Mouse (Mus musculus) hematopoietic stem cell, adult 5-6 weeks (primary cell): ENCODE data around the gene Setdb2. TPM values are rescaled to one million over a fixed set of nuclear protein-coding genes. Genes with fewer than 3 reads are reported as not detected.
"Not testable (repeated sequence)": the region's sequence is repeated elsewhere in the genome, so short reads cannot be mapped to it uniquely, and the experiment has no call there.

Experiments
- ATAC-seq, 2 experiments: fragments of 125-278 bp in 1 of 2; replicated peaks in 1 of 2; 2 replicates each; pipeline ENCODE4 v1.8.0; 2016 to 2017; ENCODE audit warnings: inconsistent platforms in 2 of 2, mild to moderate bottlenecking in 2 of 2, moderate number of reproducible peaks in 2 of 2, low read depth in 1 of 2, moderate TSS enrichment in 1 of 2; ENCODE audit not compliant: low FRiP score in 2 of 2, poor library complexity in 2 of 2, severe bottlenecking in 2 of 2, insufficient read depth in 1 of 2, low TSS enrichment in 1 of 2
- total RNA-seq: library from RNA; stranded (forward); fragments of 172-1452, 232-1000 nt; gene quantifications from 2 replicates; pipeline ENCODE4 v1.2.3, GENCODE M21; 2017

Setdb2 gene
- total RNA-seq = 22.6 and 25.7 TPM in 2 replicates

DNA sequence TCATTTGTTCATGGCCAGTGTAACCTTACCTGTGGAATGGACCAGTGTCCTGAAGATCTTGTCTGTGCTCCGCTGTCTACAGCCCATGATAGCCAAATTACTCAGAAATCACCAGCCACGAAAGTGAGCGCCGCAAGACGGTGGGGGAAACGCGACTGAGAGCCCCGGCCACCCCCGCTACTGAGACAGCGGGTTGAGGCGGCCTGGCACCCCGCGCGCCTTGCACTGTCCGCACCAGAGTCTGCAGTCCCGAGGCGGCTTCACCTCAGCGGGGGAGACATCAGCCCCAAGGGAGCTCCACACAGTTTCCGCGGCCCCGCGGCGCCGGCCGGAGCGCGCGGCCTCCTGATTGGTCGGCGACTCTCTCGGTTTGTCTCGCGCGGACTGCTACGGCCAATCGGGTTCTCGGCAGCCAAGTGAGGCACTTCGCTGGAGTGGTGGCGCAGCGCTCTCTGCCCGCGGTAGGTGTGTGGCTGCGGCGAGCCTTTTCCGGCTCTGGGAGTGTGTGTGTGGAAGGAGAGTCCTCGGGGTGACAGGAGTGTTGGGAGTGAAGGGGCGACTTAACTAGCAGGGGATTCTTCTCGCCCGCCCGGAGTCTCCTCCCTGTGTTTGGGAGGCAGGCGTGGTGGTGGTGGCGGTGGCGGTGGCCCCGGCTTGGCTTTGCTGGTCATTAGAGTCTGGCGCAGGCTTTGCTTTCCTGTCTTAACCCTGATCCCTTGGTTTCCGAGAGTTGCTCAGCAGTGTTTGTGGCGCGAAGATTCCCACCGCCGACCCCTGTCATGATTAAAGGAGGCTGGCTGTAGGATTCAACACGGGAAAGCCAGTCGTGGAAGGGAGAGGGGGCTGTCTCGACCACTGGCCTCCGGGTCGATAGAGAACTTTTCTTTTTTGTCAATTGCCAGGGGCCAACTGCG, at the start of gene Setdb2, which contains the start of gene Cab39l:
Gene Setdb2 (minus strand): TSS at position 327 of the 914 bp plus-strand sequence.
Gene Cab39l (plus strand): TSS at position 415 of the 914 bp plus-strand sequence.
- peak; percentile 98 to 99 for ATAC-seq

DNA sequence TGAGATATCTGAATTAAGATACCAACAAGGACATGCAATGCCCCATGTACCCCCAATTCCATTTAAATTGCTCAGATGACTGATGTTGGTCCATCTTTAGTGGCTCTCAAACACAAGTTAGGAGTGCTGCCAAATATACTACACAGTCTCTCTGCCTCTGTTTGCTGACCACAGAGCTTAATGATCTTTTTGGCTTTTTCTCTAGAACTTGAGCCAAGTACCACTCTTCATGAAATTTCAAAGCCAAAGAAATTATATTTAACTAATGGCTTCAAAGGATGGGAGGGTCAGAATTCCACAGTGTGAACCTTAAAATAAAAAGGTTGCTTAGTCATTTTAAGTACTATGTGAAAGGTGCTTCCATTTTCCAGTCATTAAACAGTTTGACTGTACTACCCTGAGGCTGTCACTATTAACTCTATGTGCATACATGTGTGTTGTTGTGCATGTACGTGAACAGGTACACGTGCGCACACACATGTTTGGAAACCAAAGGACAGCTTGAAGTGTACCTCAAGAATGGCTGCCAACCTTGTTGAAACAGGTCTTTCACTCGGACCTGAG, 44.6 kb upstream of the Setdb2 start:
- ATAC-seq = no peak

DNA sequence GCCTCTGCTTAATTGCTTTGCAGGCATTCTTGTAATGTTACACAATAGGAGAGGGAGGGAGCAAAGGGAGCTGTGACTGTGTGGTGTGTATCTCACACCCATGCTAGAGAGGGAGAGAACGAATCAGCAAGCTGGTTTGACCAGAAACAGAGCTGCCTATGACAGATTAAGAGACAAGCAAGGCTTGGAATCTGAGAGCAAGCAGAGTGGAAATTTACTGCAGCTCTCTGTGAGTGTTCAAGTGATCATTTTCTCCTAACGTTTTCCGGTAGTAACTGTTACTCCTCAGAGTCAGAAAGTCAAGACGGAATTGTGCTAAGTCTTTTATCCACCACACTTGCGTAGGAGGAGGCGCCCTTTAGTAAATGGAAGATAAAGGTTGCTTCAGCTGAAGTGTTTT, 38.0 kb upstream of the Setdb2 start:
- no peak for ATAC-seq

DNA sequence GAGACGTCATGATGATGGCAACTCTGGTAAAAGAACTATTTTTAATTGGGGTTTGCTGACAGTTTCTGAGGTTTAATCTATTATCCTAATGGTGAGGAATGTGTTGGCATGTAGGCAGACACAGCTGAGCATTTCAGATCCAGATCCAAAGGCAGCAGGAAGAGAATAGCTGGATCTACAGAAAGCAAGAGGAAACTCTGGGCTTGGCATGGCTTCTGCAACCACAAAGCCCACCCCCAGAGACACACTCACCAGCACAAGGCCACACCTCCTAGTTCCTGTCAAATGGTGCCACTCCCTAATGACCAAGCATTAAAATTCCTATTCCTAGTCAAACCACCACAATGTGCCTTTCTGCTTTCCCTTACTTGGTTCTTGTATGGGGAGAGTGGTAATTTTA, 30.1 kb upstream of the Setdb2 start:
- peak; percentile 85 to 90 for ATAC-seq

DNA sequence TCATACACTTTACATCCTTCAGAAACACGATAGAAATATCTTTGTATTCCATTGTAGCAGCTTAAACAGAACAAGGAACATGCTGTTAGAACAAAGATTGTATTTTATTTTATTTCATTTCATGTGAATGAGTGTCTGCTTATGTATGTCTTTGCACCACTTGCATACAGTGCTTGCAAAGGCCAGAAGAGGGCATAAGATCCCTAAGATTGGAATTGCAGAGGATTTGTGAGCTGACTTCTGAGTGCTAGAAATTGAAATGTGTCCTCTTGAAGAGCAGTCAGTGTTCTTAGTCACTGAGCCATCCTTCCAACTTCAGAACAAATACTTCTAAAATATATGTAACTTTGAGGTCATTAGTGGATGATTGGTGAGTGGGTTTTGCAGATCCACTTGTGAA, 27.1 kb upstream of the Setdb2 start:
- ATAC-seq = no peak

DNA sequence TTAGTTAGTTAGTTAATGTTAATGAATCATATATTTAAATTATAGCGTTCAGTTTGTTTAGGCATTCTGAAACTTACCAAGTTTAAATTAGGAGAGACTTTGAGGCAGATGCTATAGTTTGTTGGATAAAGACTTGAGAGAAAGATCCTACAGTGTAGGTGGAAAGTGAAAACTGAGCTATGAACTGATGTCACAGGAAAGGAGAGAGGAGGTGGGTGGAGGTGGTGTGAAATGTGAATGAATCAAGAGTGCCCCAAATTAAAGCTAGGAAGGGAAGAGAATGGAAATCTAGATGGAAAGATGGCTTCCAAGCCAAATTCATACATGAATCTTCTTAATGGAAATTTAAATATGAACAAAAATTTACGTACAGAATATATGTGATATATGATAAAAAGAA, 25.8 kb upstream of the Setdb2 start:
- ATAC-seq = no peak

DNA sequence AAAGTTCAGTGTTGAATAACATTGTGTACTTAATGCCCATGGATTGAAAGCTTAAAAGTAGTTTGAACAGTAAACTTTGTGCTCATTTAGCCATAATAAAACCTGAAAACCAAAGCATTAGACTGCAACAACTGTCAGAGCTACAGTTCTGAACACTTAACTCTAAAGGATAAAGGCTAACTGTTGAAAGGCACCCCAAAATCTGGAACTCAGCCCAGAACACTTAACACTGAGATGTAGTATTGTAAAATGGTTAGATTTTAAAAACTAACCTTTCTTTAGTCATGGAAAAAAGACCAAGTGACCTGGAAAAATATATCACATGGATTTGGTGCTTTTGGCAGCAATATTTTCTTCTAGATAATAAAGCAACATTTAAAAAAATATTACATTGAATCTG, 7.3 kb upstream of the Setdb2 start:
- no peak for ATAC-seq

DNA sequence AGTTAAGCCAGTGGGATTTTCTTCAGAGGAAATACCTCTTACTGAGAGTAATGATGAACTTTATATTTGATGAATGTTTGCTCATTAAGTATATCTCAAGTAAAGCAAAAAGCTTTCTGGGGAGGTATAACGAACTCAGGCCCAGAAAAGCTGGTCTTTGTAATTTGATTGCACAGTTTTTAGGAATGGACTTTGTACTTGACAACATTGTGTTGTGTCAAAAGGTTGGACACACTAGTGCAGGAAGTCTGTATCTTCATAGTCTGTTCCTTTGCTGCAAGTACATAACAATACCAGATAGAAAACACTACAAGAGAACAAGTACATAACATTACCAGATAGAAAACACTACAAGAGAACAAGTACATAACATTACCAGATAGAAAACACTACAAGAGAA, 4.7 kb upstream of the Setdb2 start:
- ATAC-seq = no peak

DNA sequence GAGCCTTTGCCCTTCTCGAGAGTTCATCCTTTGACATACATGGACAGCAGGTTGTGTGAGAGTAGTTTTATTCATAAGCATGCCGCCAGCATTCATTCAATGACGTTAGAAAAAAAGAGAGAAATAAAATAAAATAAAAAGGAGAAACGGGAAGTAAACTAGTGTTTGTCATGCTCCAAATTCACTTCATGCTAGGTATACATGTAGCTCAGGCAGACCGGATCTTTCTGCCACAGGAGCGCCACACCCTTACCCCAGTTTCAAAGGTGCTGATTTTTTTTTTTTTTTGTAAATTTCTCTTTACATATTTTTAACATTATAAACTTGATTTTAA, 755 bp upstream of the Setdb2 start:
- 0 out of 4 replicates have a peak, but pooled peaks of 1 of the 2 experiments have one; percentile 20 for ATAC-seq

DNA sequence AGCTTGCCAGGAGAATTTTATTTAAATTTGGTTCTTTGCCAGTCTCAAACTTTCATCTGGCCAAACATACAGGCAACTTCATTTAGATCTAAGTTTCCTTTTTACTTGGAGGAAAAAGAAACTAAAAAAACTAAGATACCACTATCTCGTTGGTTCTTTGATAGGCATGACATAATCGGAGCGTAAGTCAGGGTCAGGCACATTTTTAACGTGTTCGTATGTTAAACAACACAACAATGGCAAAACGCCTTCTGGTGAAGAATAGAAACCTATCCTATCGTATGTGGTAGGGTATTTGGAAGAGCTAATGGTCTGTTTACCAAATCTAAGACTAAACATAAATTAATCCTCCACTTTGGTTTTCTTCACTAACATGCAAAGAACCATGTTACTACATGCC, 645 bp downstream of the Setdb2 start:
- ATAC-seq = no peak

DNA sequence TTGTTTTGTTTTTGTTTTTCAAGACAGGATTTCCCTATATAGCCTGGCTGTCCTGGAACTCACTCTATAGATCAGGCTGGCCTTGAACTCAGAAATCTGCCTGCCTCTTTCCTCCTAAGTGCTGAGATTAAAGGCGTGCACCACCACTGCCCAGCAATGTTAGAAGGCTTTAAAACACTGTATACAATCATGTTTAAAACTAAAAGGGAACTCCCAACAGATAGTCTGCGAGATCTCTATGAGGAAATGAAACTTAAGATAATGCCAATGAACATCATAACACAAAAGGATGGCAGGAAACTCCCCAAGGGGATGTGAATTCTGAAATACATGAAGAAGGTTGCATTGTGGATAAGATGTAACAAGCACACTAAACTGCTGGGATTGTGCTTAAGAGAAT, 2.2 kb downstream of the Setdb2 start:
- no peak for ATAC-seq

DNA sequence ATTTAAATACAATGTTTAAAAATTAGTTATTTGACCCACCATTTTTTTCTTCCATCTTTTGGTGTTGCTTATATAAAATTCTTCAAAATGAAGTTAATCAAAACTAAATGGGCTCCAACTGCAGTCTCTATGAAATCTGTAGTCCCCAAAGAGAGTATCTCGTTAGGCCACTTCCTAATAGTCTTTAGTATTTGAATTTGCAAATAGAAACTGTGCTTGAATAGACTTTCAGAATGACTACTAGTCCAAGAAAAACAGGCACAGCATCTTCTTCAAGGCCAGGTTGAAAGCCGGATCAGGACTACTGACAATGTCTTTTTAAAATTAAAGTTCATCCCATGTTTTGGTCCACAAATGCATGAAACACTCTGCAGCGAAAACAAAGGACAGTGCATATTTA, 3.3 kb downstream of the Setdb2 start:
- no peak for ATAC-seq

DNA sequence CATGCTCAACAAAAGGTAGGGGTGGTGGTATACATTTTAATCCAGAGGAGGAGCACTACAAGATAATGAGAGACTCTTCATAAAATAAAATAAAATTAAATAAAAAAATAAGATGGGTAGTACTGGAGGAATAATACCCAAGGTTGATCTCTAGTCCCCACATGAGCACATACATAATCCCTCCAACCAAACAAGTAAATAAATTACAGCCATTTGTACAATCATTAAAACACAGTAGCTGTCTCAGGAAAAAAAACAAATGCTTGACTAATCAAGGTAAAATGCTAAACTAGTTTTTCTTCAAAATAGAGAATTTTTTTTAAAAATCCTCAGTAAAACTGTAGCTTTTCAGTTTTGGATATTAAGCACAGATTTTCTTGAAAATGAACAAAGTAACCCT, 5.5 kb downstream of the Setdb2 start:
- ATAC-seq = no peak

DNA sequence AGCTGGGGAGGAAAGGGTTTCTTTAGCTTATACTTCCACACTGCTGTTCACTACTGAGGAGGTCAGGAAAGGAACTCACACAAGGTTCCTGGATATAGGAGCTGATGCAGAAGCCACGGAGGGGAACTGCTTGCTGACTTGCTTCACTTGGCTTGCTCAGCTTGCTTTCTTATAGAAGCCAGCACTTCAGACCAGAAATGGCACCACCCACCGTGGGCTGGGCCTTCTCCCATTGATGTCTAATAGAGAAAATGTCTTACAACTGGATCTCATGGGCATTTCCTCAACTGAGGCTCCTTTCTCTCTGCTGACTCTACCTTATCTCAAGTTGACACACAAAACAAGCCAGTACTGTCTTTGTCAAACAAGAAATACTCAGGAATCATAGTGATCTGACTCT, 6.8 kb downstream of the Setdb2 start:
- no peak for ATAC-seq

DNA sequence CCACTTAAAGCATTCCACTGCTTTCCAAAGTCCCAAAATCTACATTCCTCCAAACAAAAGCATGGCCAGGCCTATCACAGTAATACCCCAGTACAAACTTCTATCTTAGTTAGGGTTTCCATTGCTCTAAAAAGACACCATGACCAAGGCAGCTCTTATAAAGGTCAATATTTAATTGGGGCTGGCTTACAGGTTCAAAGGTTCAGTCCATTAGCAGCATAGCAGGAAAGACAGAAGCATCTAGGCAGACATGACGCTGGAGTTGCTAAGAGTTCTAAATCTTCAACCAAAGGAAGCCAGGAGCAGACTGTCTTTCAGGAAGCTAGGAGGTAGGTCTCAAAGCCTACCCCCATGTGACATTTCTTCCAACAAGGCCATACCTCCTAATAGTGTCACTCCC, 10.1 kb downstream of the Setdb2 start:
- ATAC-seq = no peak

DNA sequence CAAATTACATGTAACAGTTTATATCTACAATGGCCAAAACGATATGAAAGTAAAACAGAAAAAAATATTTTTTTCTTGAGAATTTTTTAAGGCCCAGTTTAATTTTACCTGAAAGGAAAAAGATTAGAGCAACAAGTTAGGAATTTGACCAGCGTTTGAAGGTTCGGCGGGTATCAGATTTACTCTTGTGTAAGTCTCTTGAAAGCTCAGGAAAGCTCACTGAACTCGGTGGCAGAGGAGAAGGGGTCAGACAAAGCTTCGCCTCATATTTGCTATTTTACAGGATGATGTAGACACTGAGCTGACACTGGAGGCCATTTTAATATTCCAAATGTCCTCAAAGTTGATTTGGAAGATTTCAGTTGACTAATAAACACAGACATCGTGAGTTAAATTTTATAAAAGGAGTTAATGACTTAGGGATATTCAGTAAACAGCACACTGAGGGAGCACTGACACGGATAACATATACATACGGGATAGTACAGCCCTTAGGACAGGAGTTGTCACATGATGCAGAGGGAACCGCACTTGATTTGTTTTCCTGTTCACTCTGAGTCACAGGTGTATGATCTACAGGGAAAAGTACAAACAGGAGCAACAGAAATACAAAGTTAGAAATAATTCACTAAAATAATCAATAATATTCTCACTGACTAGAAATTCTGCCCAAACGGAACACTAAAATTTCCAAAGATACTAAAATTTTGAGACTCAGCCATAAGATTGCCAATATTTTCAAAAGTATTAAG, 17.6 kb downstream of the Setdb2 start:
- ATAC-seq = no peak

DNA sequence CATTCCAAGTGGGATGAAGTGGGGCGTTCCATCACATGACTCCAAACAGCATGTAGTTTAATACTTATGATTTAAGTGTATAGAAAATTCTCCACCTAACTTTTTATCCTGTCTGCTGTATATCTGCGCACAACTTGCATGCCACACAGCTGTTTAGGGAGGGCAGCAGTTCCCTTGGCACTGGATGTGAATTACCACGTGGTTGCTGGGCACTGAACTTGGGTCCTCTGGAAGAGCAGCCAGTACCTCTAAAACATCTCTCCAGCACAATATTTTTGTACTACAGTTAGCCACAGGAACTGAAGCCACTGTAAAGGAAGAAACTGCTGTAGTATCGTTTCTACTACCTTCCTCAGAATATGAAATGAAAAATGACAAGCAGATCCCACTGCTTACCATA, 22.5 kb downstream of the Setdb2 start:
- ATAC-seq = no peak

DNA sequence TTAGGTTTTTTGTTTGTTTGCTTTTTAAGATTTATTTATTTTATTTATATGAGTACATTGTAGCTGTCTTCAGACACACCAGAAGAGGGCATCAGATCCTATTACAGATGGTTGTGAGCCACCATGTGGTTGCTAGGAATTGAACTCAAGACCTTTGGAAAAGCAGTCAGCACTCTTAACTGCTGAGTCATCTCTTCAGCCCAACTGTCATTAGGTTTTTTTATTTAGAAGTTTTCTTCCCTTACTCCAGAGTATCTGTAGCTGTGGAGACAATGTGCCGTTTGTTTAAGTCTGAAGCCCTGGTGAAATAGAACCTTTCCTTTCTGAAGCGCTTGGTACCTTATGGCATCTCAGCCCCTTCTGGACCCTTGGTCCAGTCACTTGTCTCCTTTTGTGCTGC, 25.7 kb downstream of the Setdb2 start:
- ATAC-seq = not testable (repeated sequence)
